Mouse (Mus musculus) limb, embryonic 15.5 days (tissue): ENCODE results near the gene Lrrc25. TPM values are rescaled to one million over a fixed set of nuclear protein-coding genes. Genes with fewer than 3 reads are reported as not detected.

Source experiments
- ATAC-seq: fragments of 200-750 bp; cut with Nextera tagmentation; 2 replicates; pipeline ENCODE4 v1.8.0; 2017; ENCODE audit warnings: low read depth, moderate TSS enrichment; ENCODE audit not compliant: insufficient number of reproducible peaks, low FRiP score, low TSS enrichment
- H3K27ac ChIP-seq: fragments of 300-500 bp; sonication (generic); 2 replicates; pipeline ENCODE4 v1.5.1; 2015; ENCODE audit warnings: moderate library complexity, mild to moderate bottlenecking, inconsistent platforms
- H3K27me3 ChIP-seq: fragments of 300-500 bp; sonication (generic); 2 replicates; pipeline ENCODE4 v1.6.1; 2015; ENCODE audit warnings: inconsistent platforms
- H3K36me3 ChIP-seq: fragments of 300-500 bp; sonication (generic); 2 replicates; pipeline ENCODE4 v1.6.1; 2015; ENCODE audit warnings: inconsistent platforms
- H3K4me1 ChIP-seq: fragments of 300-500 bp; sonication (generic); 2 replicates; pipeline ENCODE4 v1.6.1; 2015; ENCODE audit warnings: inconsistent platforms
- H3K4me2 ChIP-seq: fragments of 300-500 bp; sonication (generic); 2 replicates; pipeline ENCODE4 v1.6.1; 2015; ENCODE audit warnings: mild to moderate bottlenecking, inconsistent platforms
- H3K4me3 ChIP-seq: fragments of 300-500 bp; sonication (generic); 2 replicates; pipeline ENCODE4 v1.5.1; 2015; ENCODE audit warnings: mild to moderate bottlenecking, inconsistent platforms
- H3K9ac ChIP-seq: fragments of 300-500 bp; sonication (generic); 2 replicates; pipeline ENCODE4 v1.6.1; 2015; ENCODE audit warnings: inconsistent platforms
- H3K9me3 ChIP-seq: fragments of 300-500 bp; sonication (generic); 2 replicates; pipeline ENCODE4 v1.6.1; 2016; ENCODE audit warnings: inconsistent platforms
- WGBS: fragments of 180-500 bp; shearing (Covaris S2); methylation state at CpG from one replicate; pipeline ENCODE4 v1.1.7; 2015; 5-methylcytosine and 5-hydroxymethylcytosine counted together
- polyA plus RNA-seq: library from polyadenylated mRNA; unstranded; fragments of >200 nt; fragmentation: Nextera tagmentation; extraction: Ambion mirVana; gene quantifications from 2 replicates; pipeline ENCODE4 v1.2.1, GENCODE M21; 2015

Lrrc25 gene
- polyA plus RNA-seq, 1 experiment from 2014 or later = 3.3 TPM

DNA sequence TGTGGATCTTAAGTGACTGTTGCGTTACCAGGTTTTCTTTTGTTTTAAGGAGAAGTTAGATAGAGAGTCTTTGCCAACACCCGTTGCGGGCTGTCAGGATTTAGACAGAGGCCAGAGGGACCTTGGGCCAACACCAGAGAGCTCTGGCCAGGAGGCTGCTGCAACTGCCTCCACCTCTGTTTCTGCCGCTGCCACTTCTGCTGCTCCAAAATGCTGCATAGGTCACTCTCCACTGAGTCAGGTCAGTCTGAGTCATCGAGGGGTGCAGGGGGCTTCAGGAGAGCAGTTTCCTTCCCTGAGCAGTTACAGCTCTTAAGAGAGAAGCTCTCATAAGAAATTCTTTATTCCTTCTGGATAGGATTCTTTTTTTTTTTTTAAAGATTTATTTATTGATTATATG, 11.1 kb downstream of the Lrrc25 start:
- Histone ChIP-seq H3K27me3 (peaks cover 9% of the 10 kb centered on the region; the same call in 1 of the 2 replicates), H3K9me3 (no peaks in the 10 kb centered on the region), H3K36me3 (no peaks in the 10 kb centered on the region), H3K27ac (no peak overlapping the region), H3K4me2 (no peak overlapping the region), H3K4me1 (peaks cover 27% of the 10 kb centered on the region), H3K9ac (no peak overlapping the region), H3K4me3 (no peak overlapping the region)
- ATAC-seq = no peak
- WGBS = 87% methylated on average over 5 of the region's 5 CpGs

DNA sequence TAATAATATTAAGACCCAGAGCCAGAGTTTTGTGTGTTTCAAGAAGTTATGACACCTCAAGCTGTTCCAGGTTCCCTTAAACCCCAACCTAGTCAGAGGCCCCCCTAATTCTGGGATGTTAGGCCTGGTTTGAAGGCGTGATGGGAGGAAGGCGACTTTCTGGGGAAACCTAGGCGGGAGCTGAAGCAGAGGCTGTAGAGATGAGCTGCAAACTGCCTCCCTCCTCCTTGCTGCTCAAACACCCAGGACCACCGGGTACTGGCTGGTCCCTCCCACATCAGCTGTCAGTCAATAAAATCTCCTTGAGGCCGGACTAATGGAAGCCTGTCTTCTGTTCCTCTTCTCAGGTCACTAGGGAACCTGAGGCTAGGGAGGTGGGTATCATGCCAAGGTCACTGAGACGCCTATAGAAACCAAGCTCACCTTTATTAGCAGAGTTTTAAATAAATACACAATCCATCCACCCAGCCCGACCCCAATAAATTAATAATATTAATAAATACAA, 13.1 kb downstream of the Lrrc25 start:
- H3K9ac ChIP-seq = no peak overlapping the region
- peaks cover 30% of the 10 kb centered on the region for H3K4me1 ChIP-seq
- peaks cover 9% of the 10 kb centered on the region; the same call in 1 of the 2 replicates for H3K27me3 ChIP-seq
- H3K4me2 ChIP-seq = peak overlapping the region; percentile 83
- no peak for ATAC-seq
- WGBS = 46% methylated on average over 7 of the region's 7 CpGs
- H3K9me3 ChIP-seq = no peaks in the 10 kb centered on the region
- no peaks in the 10 kb centered on the region for H3K36me3 ChIP-seq
- peak overlapping the region; percentile 56 for H3K4me3 ChIP-seq
- no peak overlapping the region for H3K27ac ChIP-seq

DNA sequence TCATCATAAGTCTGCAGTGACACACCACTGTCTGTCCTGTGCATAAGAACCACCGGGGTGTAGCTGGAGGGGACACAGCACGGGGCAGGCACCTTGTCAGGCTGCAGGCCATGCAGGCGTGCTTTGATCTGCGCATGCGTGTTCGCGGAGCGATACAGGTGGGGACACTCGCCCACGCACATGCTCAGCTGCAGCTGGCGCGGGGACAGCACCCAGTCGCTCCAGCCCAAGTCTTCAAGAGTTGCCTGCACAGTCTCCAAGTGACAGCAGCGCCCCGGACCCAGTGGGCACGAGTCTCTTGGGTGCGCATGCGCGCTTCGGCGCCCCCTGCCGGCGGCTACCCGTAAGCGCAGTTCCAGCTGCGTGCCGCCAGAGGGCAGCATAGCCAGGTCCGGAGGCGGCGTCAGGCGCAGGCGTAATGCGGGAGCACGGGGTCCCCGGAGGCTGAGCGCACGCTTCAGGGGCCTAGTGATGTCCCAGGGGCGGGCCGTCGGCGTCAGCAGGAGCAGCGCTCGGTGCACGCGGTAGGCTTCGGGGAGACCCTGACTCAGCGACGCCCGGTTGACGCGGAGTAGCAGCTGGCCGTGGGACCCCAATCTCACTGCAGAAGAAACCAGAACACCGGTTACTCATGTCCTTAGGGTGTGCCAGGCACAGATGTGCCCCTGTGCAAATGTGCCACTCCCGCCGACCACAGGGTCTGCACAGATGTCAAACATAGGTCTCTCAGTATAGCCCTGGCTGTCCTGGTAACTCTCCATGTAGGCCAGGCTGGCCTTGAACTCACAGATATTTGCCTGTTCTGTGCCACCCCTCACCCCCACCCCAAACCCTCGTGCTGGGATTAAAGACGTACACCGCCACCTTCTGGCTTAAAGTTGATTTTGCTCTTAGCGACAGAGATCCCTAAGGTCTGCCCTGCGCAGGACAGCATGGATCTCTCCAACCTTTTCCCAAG, 13.9 kb downstream of the Lrrc25 start:
- Histone ChIP-seq H3K4me2 (peak overlapping the region; percentile 83), H3K36me3 (no peaks in the 10 kb centered on the region), H3K4me3 (peak overlapping the region; percentile 56), H3K4me1 (peaks cover 35% of the 10 kb centered on the region), H3K9ac (peak overlapping the region; percentile 27; the same call in 1 of the 2 replicates), H3K27me3 (peaks cover 9% of the 10 kb centered on the region; the same call in 1 of the 2 replicates), H3K9me3 (no peaks in the 10 kb centered on the region), H3K27ac (peak overlapping the region; percentile 62)
- peak; percentile 74 for ATAC-seq
- under 1% methylated on average over 60 of the region's 60 CpGs for WGBS

- H3K36me3 ChIP-seq = no peaks in the 10 kb centered on the region
- 0 out of 2 replicates have a peak overlapping the region, but pooled peaks have one; percentile 62 for H3K27ac ChIP-seq
- H3K4me3 ChIP-seq = peak overlapping the region; percentile 56; the same call in 1 of the 2 replicates
- 15% methylated on average over 22 of the region's 22 CpGs for WGBS
- peak; percentile 52; the same call in 1 of the 2 replicates for ATAC-seq
- no peaks in the 10 kb centered on the region for H3K9me3 ChIP-seq
- peak overlapping the region; percentile 83 for H3K4me2 ChIP-seq
- H3K9ac ChIP-seq = peak overlapping the region; percentile 27; the same call in 1 of the 2 replicates
- H3K27me3 ChIP-seq = peaks cover 9% of the 10 kb centered on the region; the same call in 1 of the 2 replicates
- H3K4me1 ChIP-seq = peaks cover 29% of the 10 kb centered on the region
Measured at GRCm38 (mm10) chr8:70630532-70631381, 14.8 kb downstream of the Lrrc25 start.

DNA sequence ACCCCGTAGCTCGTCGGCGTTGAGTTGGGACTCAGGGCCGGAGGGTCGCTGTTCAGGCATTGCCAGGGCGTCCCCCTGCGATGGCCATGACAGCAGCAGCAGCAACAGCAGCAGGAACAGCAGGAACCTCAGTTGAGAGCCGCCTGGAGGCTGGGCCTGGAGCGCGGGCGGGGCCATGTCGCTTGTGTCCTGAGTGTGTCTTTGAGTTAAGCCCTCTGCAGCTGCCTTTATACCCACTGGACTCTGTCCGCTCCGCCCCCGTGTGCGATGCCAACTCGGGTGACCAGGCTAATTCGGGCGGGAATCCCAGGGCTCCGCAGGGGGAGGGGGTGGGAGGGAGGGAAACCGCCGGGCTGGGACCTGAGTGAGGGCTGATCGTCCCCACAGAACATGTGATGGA, 15.5 kb downstream of the Lrrc25 start:
- Histone ChIP-seq H3K4me2 (no peak overlapping the region), H3K36me3 (no peaks in the 10 kb centered on the region), H3K9ac (no peak overlapping the region), H3K9me3 (no peaks in the 10 kb centered on the region), H3K4me3 (no peak overlapping the region), H3K27me3 (peaks cover 9% of the 10 kb centered on the region; the same call in 1 of the 2 replicates), H3K27ac (no peak overlapping the region), H3K4me1 (peaks cover 29% of the 10 kb centered on the region)
- 12% methylated on average over 24 of the region's 24 CpGs for WGBS
- no peak for ATAC-seq

GRCm38 (mm10) chr8:70632346-70632892, 16.5 kb downstream of the Lrrc25 start, which contains the start of gene Gdf15:
TSS of gene Gdf15 (minus strand) at chr8:70632456.
- H3K36me3 ChIP-seq = no peaks in the 10 kb centered on the region
- no peak within 1 kb of the TSS for H3K27ac ChIP-seq
- no peak for ATAC-seq
- WGBS = 69% methylated on average over 6 of the region's 6 CpGs
- H3K27me3 ChIP-seq = peaks cover 9% of the 10 kb centered on the region; the same call in 1 of the 2 replicates
- peaks cover 32% of the 10 kb centered on the region for H3K4me1 ChIP-seq
- no peak within 1 kb of the TSS for H3K4me2 ChIP-seq
- H3K4me3 ChIP-seq = no peak within 1 kb of the TSS
- H3K9me3 ChIP-seq = no peaks in the 10 kb centered on the region
- no peak within 1 kb of the TSS for H3K9ac ChIP-seq

- Histone ChIP-seq H3K27me3 (peaks cover 9% of the 10 kb centered on the region; the same call in 1 of the 2 replicates), H3K4me1 (peaks cover 36% of the 10 kb centered on the region), H3K4me2 (no peak overlapping the region), H3K27ac (no peak overlapping the region), H3K9ac (no peak overlapping the region), H3K36me3 (no peaks in the 10 kb centered on the region), H3K4me3 (no peak overlapping the region), H3K9me3 (no peaks in the 10 kb centered on the region)
- WGBS = 42% methylated on average over 6 of the region's 6 CpGs
- ATAC-seq = no peak
Measured at GRCm38 (mm10) chr8:70634066-70634465, 18.1 kb downstream of the Lrrc25 start.

GRCm38 (mm10) chr8:70635527-70635926, 19.6 kb downstream of the Lrrc25 start:
- Histone ChIP-seq H3K4me2 (no peak overlapping the region), H3K27ac (no peak overlapping the region), H3K9me3 (no peaks in the 10 kb centered on the region), H3K36me3 (no peaks in the 10 kb centered on the region), H3K4me3 (no peak overlapping the region), H3K27me3 (peaks cover 9% of the 10 kb centered on the region; the same call in 1 of the 2 replicates), H3K4me1 (peaks cover 27% of the 10 kb centered on the region), H3K9ac (no peak overlapping the region)
- 72% methylated on average over 6 of the region's 6 CpGs for WGBS
- ATAC-seq = no peak

DNA sequence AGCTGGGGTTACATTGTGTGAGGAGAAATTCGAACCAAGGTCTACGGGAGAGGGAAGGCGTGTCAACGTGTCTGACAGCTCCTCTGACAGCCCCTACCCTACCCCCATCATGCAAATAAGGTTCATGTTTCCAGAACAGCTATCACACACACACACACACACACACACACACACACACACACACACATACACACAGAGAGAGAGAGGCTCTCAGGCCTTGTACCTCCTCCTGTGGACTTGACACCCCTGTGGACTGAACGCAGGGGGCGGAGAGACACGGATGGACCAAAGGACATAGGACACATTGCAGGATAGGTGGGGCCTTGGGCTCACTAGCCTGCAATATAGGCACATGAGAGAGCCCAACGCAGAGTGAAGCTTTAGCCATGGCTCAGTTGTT, 20.9 kb downstream of the Lrrc25 start:
- Histone ChIP-seq H3K27me3 (no peaks in the 10 kb centered on the region), H3K9ac (no peak overlapping the region), H3K27ac (no peak overlapping the region), H3K9me3 (no peaks in the 10 kb centered on the region), H3K4me3 (no peak overlapping the region), H3K36me3 (no peaks in the 10 kb centered on the region), H3K4me2 (no peak overlapping the region), H3K4me1 (peaks cover 15% of the 10 kb centered on the region)
- no peak; the same call in 1 of the 2 replicates for ATAC-seq
- WGBS = 52% methylated on average over 8 of the region's 8 CpGs

- Histone ChIP-seq H3K27ac (no peak overlapping the region), H3K36me3 (no peaks in the 10 kb centered on the region), H3K4me3 (no peak overlapping the region), H3K9ac (no peak overlapping the region), H3K4me2 (no peak overlapping the region), H3K4me1 (peaks cover 15% of the 10 kb centered on the region), H3K27me3 (no peaks in the 10 kb centered on the region), H3K9me3 (no peaks in the 10 kb centered on the region)
- 52% methylated on average over 9 of the region's 9 CpGs for WGBS
- no peak for ATAC-seq
Measured at GRCm38 (mm10) chr8:70638752-70639151, 22.8 kb downstream of the Lrrc25 start.

GRCm38 (mm10) chr8:70643019-70643418, 27.1 kb downstream of the Lrrc25 start:
- Histone ChIP-seq H3K36me3 (no peaks in the 10 kb centered on the region), H3K9me3 (no peaks in the 10 kb centered on the region), H3K4me3 (no peak overlapping the region), H3K4me1 (peaks cover 32% of the 10 kb centered on the region), H3K27ac (no peak overlapping the region), H3K4me2 (no peak overlapping the region), H3K27me3 (no peaks in the 10 kb centered on the region), H3K9ac (no peak overlapping the region)
- WGBS = 55% methylated on average over 3 of the region's 3 CpGs
- ATAC-seq = no peak
